Comparison of ENCODE assay signal across 9 mouse cellular contexts in genomic region chr3:102469713-102470448, GRCm38 (mm10). TPM values are rescaled to one million over a fixed set of nuclear protein-coding genes. Genes with fewer than 3 reads are reported as not detected.
DNase-seq lines count a peak whose midpoint lies in the region; ATAC-seq lines count a peak whose summit lies in the region.
"Had no signal": no experiment of that assay in that cellular context is flagged by ENCODE, and none has a peak within 500 bp of the region (broad histone marks: within the 10 kb centered on the region; RNA-seq: fewer than 3 reads in every experiment).

Ngf (plus strand) TSS chr3:102469919.

- peak; percentile 79 for ATAC-seq in kidney, embryonic 15.5 days (replicated peaks; ENCODE audit: low FRiP score)
- peak; percentile 78 for ATAC-seq in midbrain, embryonic 16.5 days
- no peak for ATAC-seq in megakaryocyte-erythroid progenitor cell, adult 5-6 weeks (replicated peaks; ENCODE audit: low FRiP score, low TSS enrichment, poor library complexity, severe bottlenecking)

- WGBS in kidney, embryonic 15.5 days = 1% methylated on average over 43 of the region's 43 CpGs
- under 1% methylated on average over 43 of the region's 43 CpGs for WGBS in midbrain, embryonic 16.5 days

- peak within 1 kb of the TSS; percentile 43 for H3K4me3 ChIP-seq in kidney, embryonic 15.5 days (replicated peaks)
- peak within 1 kb of the TSS; percentile 46 for H3K4me3 ChIP-seq in midbrain, embryonic 16.5 days (ENCODE audit: low read depth, low read length)

- H3K36me3 ChIP-seq in kidney, embryonic 15.5 days = no peaks in the 10 kb centered on the region
- H3K36me3 ChIP-seq in midbrain, embryonic 16.5 days (ENCODE audit: control insufficient read depth, insufficient read depth, low read length) = no peaks in the 10 kb centered on the region

- H3K9me3 ChIP-seq in kidney, embryonic 15.5 days (replicated peaks) = no peaks in the 10 kb centered on the region
- H3K9me3 ChIP-seq in midbrain, embryonic 16.5 days (replicated peaks; ENCODE audit: control insufficient read depth, low read length, poor library complexity, severe bottlenecking) = no peaks in the 10 kb centered on the region

- peak within 1 kb of the TSS; percentile 70 for H3K4me2 ChIP-seq in kidney, embryonic 15.5 days
- peak within 1 kb of the TSS; percentile 87 for H3K4me2 ChIP-seq in midbrain, embryonic 16.5 days (ENCODE audit: low read length)

- H3K27ac ChIP-seq in kidney, embryonic 15.5 days = no peak within 1 kb of the TSS
- H3K27ac ChIP-seq in midbrain, embryonic 16.5 days (ENCODE audit: low read length) = no peak within 1 kb of the TSS

- peaks cover 32% of the 10 kb centered on the region for H3K4me1 ChIP-seq in kidney, embryonic 15.5 days
- H3K4me1 ChIP-seq in midbrain, embryonic 16.5 days (ENCODE audit: control insufficient read depth, insufficient read depth, low read length) = no peaks in the 10 kb centered on the region

- peaks cover 49% of the 10 kb centered on the region for H3K27me3 ChIP-seq in kidney, embryonic 15.5 days
- H3K27me3 ChIP-seq in midbrain, embryonic 16.5 days (ENCODE audit: control insufficient read depth, insufficient read depth, low read depth, low read length) = peaks cover 26% of the 10 kb centered on the region
- H3K27me3 ChIP-seq: CH12.LX had no signal

- DNase-seq in layer of hippocampus, adult 18-20 months (ENCODE audit: low spot score in 2 of 2) = no peak
- no peak for DNase-seq in layer of hippocampus, adult 9-11 months
- peak; percentile 51 for DNase-seq in embryo, embryonic 10 days (ENCODE audit: low spot score)
- DNase-seq in heart, adult 9 months (ENCODE audit: low spot score in 2 of 2) = peak; percentile 70 to 77
- no peak for DNase-seq in adrenal gland, adult 8-10 months

- H3K9ac ChIP-seq in kidney, embryonic 15.5 days = 0 out of 2 replicates have a peak within 1 kb of the TSS, but pooled peaks have one; percentile 1
- peak within 1 kb of the TSS; percentile 49; the same call in 1 of the 2 replicates for H3K9ac ChIP-seq in midbrain, embryonic 16.5 days (ENCODE audit: low read depth, low read length)

RNA-seq across cellular contexts. Expression of gene Ngf, which starts in this region (rescaled TPM):
- total RNA-seq in layer of hippocampus, adult 18-20 months (2021) = 10 to 100 TPM; 10.3 to 13.2 TPM
- polyA plus RNA-seq in kidney, embryonic 15.5 days (2015; fragmentation: Nextera tagmentation; extraction: Ambion mirVana) = 2.3 and 4.2 TPM in 2 replicates
- polyA plus RNA-seq in midbrain, embryonic 16.5 days (2015; fragmentation: Nextera tagmentation; extraction: Ambion mirVana) = 0.39 and 0.60 TPM in 2 replicates
- not detected in 2 replicates for total RNA-seq in megakaryocyte-erythroid progenitor cell, adult 5-6 weeks (2014; fragmentation: Nextera tagmentation)
- total RNA-seq in megakaryocyte-erythroid progenitor cell, adult 5-6 weeks (2017) = not detected in 2 replicates
- 1 to 10 TPM; 1.6 to 4.2 (median 3.5) TPM for total RNA-seq in adrenal gland, adult 8-10 months (2022)
- total RNA-seq: CH12.LX had no signal

Comparison
In these comparisons a context has a peak if more than half of its experiments do, and no peak if none do; other contexts are left out.
1. Peak in ATAC-seq, H3K4me3 ChIP-seq, H3K9ac ChIP-seq and H3K4me2 ChIP-seq in midbrain, embryonic 16.5 days; RNA of the gene not detected or under 1 TPM.
2. DNase-seq: peak in embryo, embryonic 10 days (single experiment) and heart, adult 9 months (2 of 2); none in layer of hippocampus, adult 18-20 months (0 of 2), layer of hippocampus, adult 9-11 months (single experiment) and adrenal gland, adult 8-10 months (single experiment).